ENCODE assay signal across 28 mouse cellular contexts in genomic region chr9:54538684-54539083, GRCm38 (mm10). TPM values are rescaled to one million over a fixed set of nuclear protein-coding genes. Genes with fewer than 3 reads are reported as not detected.
A peak's percentile ranks its signal among the peaks of the same experiment; 100 is the strongest.
DNase-seq lines count a peak whose midpoint lies in the region; ATAC-seq and TF ChIP-seq lines count a peak whose summit lies in the region.
"Had no signal": no experiment of that assay in that cellular context is flagged by ENCODE, and none has a peak within 500 bp of the region (broad histone marks: within the 10 kb centered on the region; RNA-seq: fewer than 3 reads in every experiment).

TSS of gene Sh2d7 (plus strand) at chr9:54538984.

- ATAC-seq in forebrain, embryonic 15.5 days (replicated peaks) = no peak
- ATAC-seq in forebrain, embryonic 12.5 days (ENCODE audit: low FRiP score) = no peak
- ATAC-seq in intestine, embryonic 14.5 days (replicated peaks; ENCODE audit: low FRiP score, low TSS enrichment, low read depth) = no peak
- no peak for ATAC-seq in intestine, postnatal 0 days
- ATAC-seq: activated CD4-positive, CD25-positive, alpha-beta regulatory T cell, adult 4 months; CD4-positive, CD25-positive, alpha-beta regulatory T cell, adult 4 months; intestine, embryonic 15.5 days had no signal

- 94% methylated on average over 14 of the region's 14 CpGs for WGBS in forebrain, embryonic 15.5 days
- WGBS in forebrain, embryonic 12.5 days = 96% methylated on average over 14 of the region's 14 CpGs
- 90% methylated on average over 14 of the region's 14 CpGs for WGBS in intestine, embryonic 14.5 days
- WGBS in intestine, postnatal 0 days = 91% methylated on average over 14 of the region's 14 CpGs

- H3K79me2 ChIP-seq in CH12.LX (replicated peaks; ENCODE audit: control insufficient read depth, extremely low read depth, insufficient read depth, poor library complexity, severe bottlenecking) = no peaks in the 10 kb centered on the region

- no peaks in the 10 kb centered on the region for H3K9me3 ChIP-seq in forebrain, embryonic 15.5 days
- no peaks in the 10 kb centered on the region for H3K9me3 ChIP-seq in forebrain, embryonic 12.5 days
- H3K9me3 ChIP-seq in intestine, embryonic 14.5 days (ENCODE audit: control insufficient read depth, low read length) = no peaks in the 10 kb centered on the region
- no peaks in the 10 kb centered on the region for H3K9me3 ChIP-seq in intestine, postnatal 0 days (ENCODE audit: control insufficient read depth)
- H3K9me3 ChIP-seq in CH12.LX (replicated peaks; ENCODE audit: low read length) = no peaks in the 10 kb centered on the region
- H3K9me3 ChIP-seq: heart, embryonic 10.5 days; hindbrain, embryonic 12.5 days; hindbrain, embryonic 15.5 days; intestine, embryonic 15.5 days had no signal

- peaks cover 31% of the 10 kb centered on the region for H3K4me1 ChIP-seq in forebrain, embryonic 15.5 days
- H3K4me1 ChIP-seq in forebrain, embryonic 12.5 days = peaks cover 12% of the 10 kb centered on the region
- no peaks in the 10 kb centered on the region for H3K4me1 ChIP-seq in intestine, embryonic 14.5 days (replicated peaks; ENCODE audit: control insufficient read depth, insufficient read depth, low read length)
- H3K4me1 ChIP-seq in intestine, postnatal 0 days (replicated peaks; ENCODE audit: control insufficient read depth, insufficient read depth, low read length) = no peaks in the 10 kb centered on the region
- peaks cover 29 to 97% of the 10 kb centered on the region in 2 experiments for H3K4me1 ChIP-seq in CH12.LX (ENCODE audit: control insufficient read depth in 1 of 2, insufficient read depth in 2 of 2)
- H3K4me1 ChIP-seq: intestine, embryonic 15.5 days had no signal

- H3K27ac ChIP-seq in forebrain, embryonic 15.5 days (replicated peaks) = peak within 1 kb of the TSS; percentile 90
- H3K27ac ChIP-seq in forebrain, embryonic 12.5 days = no peak within 1 kb of the TSS
- H3K27ac ChIP-seq in intestine, embryonic 14.5 days (ENCODE audit: low read depth) = no peak within 1 kb of the TSS
- H3K27ac ChIP-seq in intestine, postnatal 0 days (ENCODE audit: low read depth, low read length) = no peak within 1 kb of the TSS
- 0 out of 2 replicates have a peak within 1 kb of the TSS, but pooled peaks have one; percentile 21 for H3K27ac ChIP-seq in CH12.LX (ENCODE audit: insufficient read depth, low read depth)
- H3K27ac ChIP-seq: heart, adult 2 months; heart, embryonic 10.5 days; hindbrain, embryonic 12.5 days; intestine, embryonic 15.5 days had no signal

- TF ChIP-seq CTCF in intestine, postnatal 0 days (IDR thresholded peaks at IDR 0.05; ENCODE audit: low read depth) = no peak
- no peak for TF ChIP-seq CTCF in CH12.LX (conservative IDR thresholded peaks at IDR 0.05 in 1 of 2, IDR thresholded peaks at IDR 0.05 in 1 of 2; ENCODE audit: low read depth in 2 of 2, low read length in 2 of 2)

- in situ Hi-C loops in CH12.LX (cut with MboI; ENCODE audit: low pct_ligation_motif_present, low pct_unique_long_range_greater_than_20kb, low sequenced_read_pairs) = no loop called here

- TF ChIP-seq POLR2A in CH12.LX (IDR thresholded peaks at IDR 0.05; ENCODE audit: low read depth, low read length) = no peak

- no peak for TF ChIP-seq EP300 in CH12.LX (IDR thresholded peaks at IDR 0.05; ENCODE audit: low read length)

- TF ChIP-seq RAD21 in CH12.LX (IDR thresholded peaks at IDR 0.05; ENCODE audit: low read depth, low read length) = no peak

- H3K27me3 ChIP-seq in forebrain, embryonic 15.5 days = no peaks in the 10 kb centered on the region
- H3K27me3 ChIP-seq in forebrain, embryonic 12.5 days = no peaks in the 10 kb centered on the region
- no peaks in the 10 kb centered on the region for H3K27me3 ChIP-seq in intestine, embryonic 14.5 days (replicated peaks; ENCODE audit: control insufficient read depth, insufficient read depth, low read length)
- no peaks in the 10 kb centered on the region for H3K27me3 ChIP-seq in intestine, postnatal 0 days (replicated peaks; ENCODE audit: control insufficient read depth, insufficient read depth, low read length)
- no peaks in the 10 kb centered on the region for H3K27me3 ChIP-seq in CH12.LX (replicated peaks)
- H3K27me3 ChIP-seq: hindbrain, embryonic 15.5 days; intestine, embryonic 15.5 days had no signal

- DNase-seq in intestine, embryonic 14.5 days (ENCODE audit: low spot score) = peak; percentile 37
- no peak for DNase-seq in CH12.LX (ENCODE audit: extremely low read depth)
- no peak for DNase-seq in adrenal gland, adult 8-10 months
- DNase-seq: adrenal gland, postnatal 10 days; adrenal gland, postnatal 36 days; cerebellum, adult 18-20 months; cerebellum, adult 9-10 months; cerebellum, postnatal 14 days; gastrocnemius, postnatal 25 days; heart, adult 2 months; kidney, adult 18-20 months had no signal

- no peaks in the 10 kb centered on the region for H3K36me3 ChIP-seq in forebrain, embryonic 15.5 days
- H3K36me3 ChIP-seq in forebrain, embryonic 12.5 days (replicated peaks) = no peaks in the 10 kb centered on the region
- no peaks in the 10 kb centered on the region for H3K36me3 ChIP-seq in intestine, embryonic 14.5 days (ENCODE audit: control insufficient read depth, insufficient read depth, low read length)
- no peaks in the 10 kb centered on the region for H3K36me3 ChIP-seq in intestine, postnatal 0 days (ENCODE audit: control insufficient read depth, insufficient read depth)
- no peaks in the 10 kb centered on the region for H3K36me3 ChIP-seq in CH12.LX (replicated peaks in 1 of 2; ENCODE audit: control insufficient read depth in 1 of 2, insufficient read depth in 1 of 2, low read length in 1 of 2)
- H3K36me3 ChIP-seq: heart, embryonic 10.5 days; hindbrain, embryonic 12.5 days; hindbrain, embryonic 15.5 days; intestine, embryonic 15.5 days had no signal

- no peak within 1 kb of the TSS for H3K9ac ChIP-seq in forebrain, embryonic 15.5 days (replicated peaks)
- no peak within 1 kb of the TSS for H3K9ac ChIP-seq in forebrain, embryonic 12.5 days
- H3K9ac ChIP-seq in intestine, embryonic 14.5 days (ENCODE audit: low read length) = no peak within 1 kb of the TSS
- no peak within 1 kb of the TSS for H3K9ac ChIP-seq in intestine, postnatal 0 days (ENCODE audit: low read depth, low read length)
- H3K9ac ChIP-seq in CH12.LX (ENCODE audit: insufficient read depth, low read depth) = no peak within 1 kb of the TSS
- H3K9ac ChIP-seq: hindbrain, embryonic 12.5 days; hindbrain, embryonic 15.5 days; intestine, embryonic 15.5 days had no signal

- H3K4me2 ChIP-seq in forebrain, embryonic 15.5 days (replicated peaks) = no peak within 1 kb of the TSS
- no peak within 1 kb of the TSS for H3K4me2 ChIP-seq in forebrain, embryonic 12.5 days
- no peak within 1 kb of the TSS for H3K4me2 ChIP-seq in intestine, embryonic 14.5 days (ENCODE audit: low read length)
- H3K4me2 ChIP-seq in intestine, postnatal 0 days (replicated peaks; ENCODE audit: low read depth) = no peak within 1 kb of the TSS
- no peak within 1 kb of the TSS for H3K4me2 ChIP-seq in CH12.LX (ENCODE audit: insufficient read depth, low read depth, poor library complexity, severe bottlenecking)
- H3K4me2 ChIP-seq: hindbrain, embryonic 12.5 days; hindbrain, embryonic 15.5 days; intestine, embryonic 15.5 days had no signal

- dilution Hi-C loops in CH12.LX (cut with MboI; ENCODE audit: extremely low pct_ligation_motif_present, extremely low pct_unique_long_range_greater_than_20kb, low sequenced_read_pairs) = no loop called here

- H3K4me3 ChIP-seq in forebrain, embryonic 15.5 days = no peak within 1 kb of the TSS
- H3K4me3 ChIP-seq in forebrain, embryonic 12.5 days (replicated peaks) = no peak within 1 kb of the TSS
- H3K4me3 ChIP-seq in intestine, embryonic 14.5 days (ENCODE audit: low read depth, low read length) = no peak within 1 kb of the TSS
- no peak within 1 kb of the TSS for H3K4me3 ChIP-seq in intestine, postnatal 0 days (ENCODE audit: low read depth, low read length)
- H3K4me3 ChIP-seq in CH12.LX (replicated peaks in 1 of 3; ENCODE audit: low read depth in 2 of 3, low read length in 2 of 3, poor library complexity in 1 of 3) = no peak within 1 kb of the TSS
- H3K4me3 ChIP-seq: heart, adult 2 months; heart, embryonic 10.5 days; hindbrain, embryonic 12.5 days; hindbrain, embryonic 15.5 days; intestine, embryonic 15.5 days had no signal

TF ChIP-seq in CH12.LX, 34 proteins besides CTCF, POLR2A, EP300 and RAD21:
- TF ChIP-seq JUND (conservative IDR thresholded peaks at IDR 0.05; ENCODE audit: low read depth, low read length) = no peak
- TF ChIP-seq CHD1 (IDR thresholded peaks at IDR 0.05; ENCODE audit: low read depth, low read length) = no peak
- no peak for TF ChIP-seq ETS1 (conservative IDR thresholded peaks at IDR 0.05; ENCODE audit: low read depth, low read length)
- TF ChIP-seq ZMIZ1 (IDR thresholded peaks at IDR 0.05; ENCODE audit: low read depth, low read length) = no peak
- no peak for TF ChIP-seq BHLHE40 (IDR thresholded peaks at IDR 0.05; ENCODE audit: low read depth, low read length)
- TF ChIP-seq POLR2AphosphoS2 (IDR thresholded peaks at IDR 0.05; ENCODE audit: low read depth, low read length) = no peak
- TF ChIP-seq E2F4 (IDR thresholded peaks at IDR 0.05; ENCODE audit: insufficient replicate concordance, low read depth, low read length) = no peak
- no peak for TF ChIP-seq MYC (IDR thresholded peaks at IDR 0.05; ENCODE audit: low read depth, low read length)
- no peak for TF ChIP-seq KAT2A (IDR thresholded peaks at IDR 0.05; ENCODE audit: insufficient replicate concordance, low read length)
- TF ChIP-seq JUN (IDR thresholded peaks at IDR 0.05; ENCODE audit: insufficient read depth, low read depth, low read length) = no peak
- TF ChIP-seq ZNF384 (IDR thresholded peaks at IDR 0.05; ENCODE audit: low read depth, low read length) = no peak
- TF ChIP-seq NELFE (IDR thresholded peaks at IDR 0.05; ENCODE audit: low read depth, low read length) = no peak
- TF ChIP-seq CHD2 (IDR thresholded peaks at IDR 0.05; ENCODE audit: low read length) = no peak
- TF ChIP-seq USF2 (conservative IDR thresholded peaks at IDR 0.05; ENCODE audit: low read depth, low read length) = no peak
- no peak for TF ChIP-seq GABPA (IDR thresholded peaks at IDR 0.05; ENCODE audit: insufficient replicate concordance, low read depth, low read length)

RNA-seq across cellular contexts. Expression of gene Sh2d7, which starts in this region (rescaled TPM):
- 0.15 and 0.22 TPM in 2 replicates for polyA plus RNA-seq in forebrain, embryonic 15.5 days (2015; fragmentation: Nextera tagmentation; extraction: Ambion mirVana)
- 0.09 TPM in 1 of 2 replicates, not detected in the other for polyA plus RNA-seq in forebrain, embryonic 12.5 days (2016; fragmentation: Nextera tagmentation; extraction: Ambion mirVana)
- polyA plus RNA-seq in intestine, embryonic 14.5 days (2014; fragmentation: Nextera tagmentation; extraction: Ambion mirVana) = not detected in 2 replicates
- polyA plus RNA-seq in intestine, postnatal 0 days (2015; fragmentation: Nextera tagmentation; extraction: Ambion mirVana) = not detected in 2 replicates
- total RNA-seq in CH12.LX (2012; rRNA removed) (0.81 and 0.84 TPM in 2 replicates), CH12.LX (2014; rRNA removed) (0.83 and 0.90 TPM in 2 replicates)
- 0.52 and 0.56 TPM in 2 replicates for polyA plus RNA-seq in CH12.LX (2012; ENCODE audit: insufficient read length, low read depth)
- not detected for total RNA-seq in adrenal gland, adult 8-10 months (2022)
- total RNA-seq: adrenal gland, postnatal 10 days; adrenal gland, postnatal 36 days; gastrocnemius, adult 8-10 months; gastrocnemius, postnatal 25 days; heart, adult 2 months; heart, postnatal 25 days; hematopoietic stem cell, adult 5-6 weeks had no signal
- polyA plus RNA-seq: activated CD4-positive, CD25-positive, alpha-beta regulatory T cell, adult 4 months; CD4-positive, CD25-positive, alpha-beta regulatory T cell, adult 4 months; embryonic facial prominence, embryonic 11.5 days; embryonic facial prominence, embryonic 14.5 days; gonadal fat pad, adult 2 months; heart, embryonic 10.5 days; heart, embryonic 14.5 days; heart, postnatal 0 days; hindbrain, embryonic 12.5 days; hindbrain, embryonic 15.5 days; intestine, embryonic 15.5 days had no signal

Comparison
In these comparisons a context has a peak if more than half of its experiments do, and no peak if none do; other contexts are left out.
1. H3K27ac ChIP-seq: peak in forebrain, embryonic 15.5 days (single experiment) and CH12.LX (single experiment); none in forebrain, embryonic 12.5 days (single experiment), intestine, embryonic 14.5 days (single experiment) and intestine, postnatal 0 days (single experiment).
2. Peak in DNase-seq in intestine, embryonic 14.5 days; RNA of the gene not detected or under 1 TPM.